ENCODE assay signal across 9 mouse cellular contexts in the genomic region with DNA sequence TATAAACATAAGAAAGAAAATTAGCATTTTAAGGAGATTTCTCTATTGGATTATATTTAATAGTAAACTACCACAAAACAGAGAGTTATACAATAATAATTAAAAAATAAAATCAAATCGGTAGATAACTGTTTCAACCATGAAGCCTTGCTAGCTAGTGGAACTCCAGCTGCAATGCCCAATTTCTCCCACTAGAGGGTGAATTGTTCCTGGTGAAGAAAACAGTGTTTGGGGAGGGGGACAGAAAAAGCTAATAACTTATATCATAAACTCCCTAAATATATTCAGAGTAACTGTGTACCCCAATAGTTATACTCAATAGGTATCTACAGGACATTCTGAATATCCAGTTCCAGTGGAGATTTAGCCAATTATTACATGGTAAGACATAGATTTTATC.
DNase-seq lines count a peak whose midpoint lies in the region; ATAC-seq and TF ChIP-seq lines count a peak whose summit lies in the region.
"Had no signal": no experiment of that assay in that cellular context is flagged by ENCODE, and none has a peak within 500 bp of the region (broad histone marks: within the 10 kb centered on the region; RNA-seq: fewer than 3 reads in every experiment).

No protein-coding gene starts in this region.

- no peaks in the 10 kb centered on the region for H3K27me3 ChIP-seq in cerebellum, adult 2 months (ENCODE audit: control insufficient read depth, insufficient read depth, low read length)
- H3K27me3 ChIP-seq in MEL (ENCODE audit: control insufficient read depth in 1 of 2, insufficient read depth in 2 of 2, low read length in 2 of 2) = no peaks in the 10 kb centered on the region
- H3K27me3 ChIP-seq in limb, embryonic 11.5 days (ENCODE audit: control insufficient read depth, insufficient read depth, low read length) = no peaks in the 10 kb centered on the region
- H3K27me3 ChIP-seq: liver, embryonic 13.5 days had no signal

- no peak overlapping the region for H3K27ac ChIP-seq in cerebellum, adult 2 months (ENCODE audit: insufficient read depth, low read length)
- no peak overlapping the region for H3K27ac ChIP-seq in layer of hippocampus, adult 2 months
- H3K27ac ChIP-seq in MEL (ENCODE audit: control insufficient read depth, low read depth, low read length) = no peak overlapping the region
- no peak overlapping the region for H3K27ac ChIP-seq in limb, embryonic 11.5 days (replicated peaks; ENCODE audit: low read depth, low read length)
- H3K27ac ChIP-seq: liver, embryonic 13.5 days had no signal

- no peak for ATAC-seq in limb, embryonic 11.5 days (ENCODE audit: insufficient number of reproducible peaks, low FRiP score, low TSS enrichment, low read depth)
- no peak for ATAC-seq in inflammation-experienced regulatory T-cells, adult 6 months

- peak; percentile 33; the same call in 1 of the 2 replicates for TF ChIP-seq CTCF in cerebellum, adult 2 months (IDR thresholded peaks at IDR 0.05; ENCODE audit: borderline replicate concordance, insufficient read depth, low read depth, low read length)
- TF ChIP-seq CTCF in layer of hippocampus, adult 2 months (conservative IDR thresholded peaks at IDR 0.05) = peak; percentile 86
- TF ChIP-seq CTCF in MEL (IDR thresholded peaks at IDR 0.05 in 2 of 3, conservative IDR thresholded peaks at IDR 0.05 in 1 of 3; ENCODE audit: control insufficient read depth in 1 of 3, insufficient read depth in 1 of 3, low read depth in 2 of 3, low read length in 3 of 3, poor library complexity in 1 of 3, severe bottlenecking in 1 of 3) = peak in 2 of 3 experiments; percentile 44 to 50; a peak in 4 of 6 replicates

- no peak for TF ChIP-seq POLR2A in cerebellum, adult 2 months (IDR thresholded peaks at IDR 0.05; ENCODE audit: borderline replicate concordance, insufficient read depth, low read length)
- no peak for TF ChIP-seq POLR2A in MEL (IDR thresholded peaks at IDR 0.05; ENCODE audit: control insufficient read depth in 1 of 2, insufficient read depth in 1 of 2, low read depth in 1 of 2, low read length in 2 of 2, poor library complexity in 1 of 2)

- H3K4me2 ChIP-seq in limb, embryonic 11.5 days (ENCODE audit: low read depth, severe bottlenecking) = no peak overlapping the region
- H3K4me2 ChIP-seq: liver, embryonic 13.5 days had no signal

- no peak overlapping the region for H3K4me3 ChIP-seq in cerebellum, adult 2 months (replicated peaks; ENCODE audit: insufficient read depth, low read depth, low read length)
- no peak overlapping the region for H3K4me3 ChIP-seq in layer of hippocampus, adult 2 months
- H3K4me3 ChIP-seq in MEL (ENCODE audit: control insufficient read depth in 1 of 2, insufficient read depth in 1 of 2, low read depth in 2 of 2, low read length in 2 of 2) = no peak overlapping the region
- no peak overlapping the region for H3K4me3 ChIP-seq in limb, embryonic 11.5 days (ENCODE audit: low read depth, low read length)
- H3K4me3 ChIP-seq: liver, embryonic 13.5 days had no signal

- H3K36me3 ChIP-seq in MEL (ENCODE audit: control insufficient read depth in 1 of 2, insufficient read depth in 2 of 2, low read length in 2 of 2) = no peaks in the 10 kb centered on the region
- no peaks in the 10 kb centered on the region for H3K36me3 ChIP-seq in limb, embryonic 11.5 days (ENCODE audit: control insufficient read depth, insufficient read depth, low read length)
- H3K36me3 ChIP-seq: liver, embryonic 13.5 days had no signal

- TF ChIP-seq EP300 in MEL (IDR thresholded peaks at IDR 0.05; ENCODE audit: low read depth in 1 of 2, low read length in 2 of 2) = no peak

- peak; percentile 47 for TF ChIP-seq RAD21 in MEL (IDR thresholded peaks at IDR 0.05; ENCODE audit: low read depth, low read length)

- H3K9ac ChIP-seq in MEL (ENCODE audit: control insufficient read depth, low read depth, low read length, poor library complexity, severe bottlenecking) = no peak overlapping the region
- H3K9ac ChIP-seq in limb, embryonic 11.5 days (ENCODE audit: low read length) = no peak overlapping the region
- H3K9ac ChIP-seq: liver, embryonic 13.5 days had no signal

- H3K79me2 ChIP-seq in MEL (ENCODE audit: control insufficient read depth, insufficient read depth, low read length, poor library complexity) = no peaks in the 10 kb centered on the region

- H3K4me1 ChIP-seq in cerebellum, adult 2 months (ENCODE audit: control insufficient read depth, insufficient read depth, low read length) = no peaks in the 10 kb centered on the region
- H3K4me1 ChIP-seq in MEL (ENCODE audit: control insufficient read depth in 1 of 2, insufficient read depth in 2 of 2, low read length in 2 of 2) = no peaks in the 10 kb centered on the region
- no peaks in the 10 kb centered on the region for H3K4me1 ChIP-seq in limb, embryonic 11.5 days (ENCODE audit: control insufficient read depth, insufficient read depth, low read length)
- H3K4me1 ChIP-seq: liver, embryonic 13.5 days had no signal

- H3K9me3 ChIP-seq in MEL (replicated peaks; ENCODE audit: insufficient read depth, low read length) = no peaks in the 10 kb centered on the region
- H3K9me3 ChIP-seq in limb, embryonic 11.5 days (ENCODE audit: control insufficient read depth, low read length) = no peaks in the 10 kb centered on the region
- H3K9me3 ChIP-seq: liver, embryonic 13.5 days had no signal

- no peak for DNase-seq in cerebellum, adult 2 months
- no peak for DNase-seq in cerebellum, adult 11-12 months
- DNase-seq in layer of hippocampus, adult 2 months (ENCODE audit: low spot score in 2 of 2) = peak in 1 of 2 experiments; percentile 55
- no peak for DNase-seq in layer of hippocampus, adult 9-11 months
- DNase-seq in MEL (ENCODE audit: low read depth, low spot score) = peak; percentile 27
- DNase-seq in embryo, embryonic 11 days = peak; percentile 57
- peak; percentile 61 for DNase-seq in limb, embryonic 11.5 days (ENCODE audit: low spot score)
- DNase-seq: liver, embryonic 13.5 days had no signal

- WGBS in cerebellum, adult 2 months = 61% methylated on average over 1 of the region's 1 CpGs
- WGBS in limb, embryonic 11.5 days = 74% methylated on average over 1 of the region's 1 CpGs

TF ChIP-seq in MEL, 35 proteins besides CTCF, POLR2A, EP300 and RAD21:
- TF ChIP-seq CHD2 (IDR thresholded peaks at IDR 0.05; ENCODE audit: low read length) (no peak), SMC3 (IDR thresholded peaks at IDR 0.05; ENCODE audit: low read depth, low read length) (peak; percentile 52), ZNF384 (IDR thresholded peaks at IDR 0.05; ENCODE audit: low read depth, low read length) (no peak)

Comparison
In these comparisons a context has a peak if more than half of its experiments do, and no peak if none do; other contexts are left out.
1. DNase-seq: peak in MEL (single experiment), embryo, embryonic 11 days (single experiment) and limb, embryonic 11.5 days (single experiment); none in cerebellum, adult 2 months (0 of 2), cerebellum, adult 11-12 months (single experiment) and layer of hippocampus, adult 9-11 months (single experiment).
2. CTCF ChIP-seq: peak in every context shown above with its lines; median percentile 86 in layer of hippocampus, adult 2 months; 47 in MEL; 33 in cerebellum, adult 2 months.